Mouse (Mus musculus): ENCODE results near the gene Gnmt. TPM values are rescaled to one million over a fixed set of nuclear protein-coding genes. Genes with fewer than 3 reads are reported as not detected.

The Gnmt gene
- total RNA-seq, 4 experiments from 2014 or later, result 2.6 to 7.2 (median 3.4) TPM

DNA sequence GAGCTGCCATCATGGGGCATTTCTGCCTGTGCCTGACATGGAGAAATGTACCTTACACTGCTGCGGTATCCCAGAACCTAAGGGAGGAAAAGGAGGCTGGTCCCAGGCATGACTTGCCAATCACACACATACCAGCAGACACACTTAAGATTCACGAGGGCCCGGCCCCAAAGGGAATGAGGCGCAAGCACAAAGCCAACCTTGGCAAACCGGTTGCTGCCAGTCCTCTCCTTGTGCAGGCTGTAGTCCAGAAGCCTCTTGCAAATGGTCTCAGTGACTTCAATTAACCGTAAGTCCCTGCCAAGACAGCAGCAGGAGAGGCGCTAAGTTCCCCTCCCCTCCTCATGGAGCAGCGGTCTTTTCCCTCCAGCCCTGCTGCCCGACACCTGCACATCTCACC, 14.0 kb upstream of the Gnmt start:
- DNase-seq (ENCODE audit: low spot score), result no peak

DNA sequence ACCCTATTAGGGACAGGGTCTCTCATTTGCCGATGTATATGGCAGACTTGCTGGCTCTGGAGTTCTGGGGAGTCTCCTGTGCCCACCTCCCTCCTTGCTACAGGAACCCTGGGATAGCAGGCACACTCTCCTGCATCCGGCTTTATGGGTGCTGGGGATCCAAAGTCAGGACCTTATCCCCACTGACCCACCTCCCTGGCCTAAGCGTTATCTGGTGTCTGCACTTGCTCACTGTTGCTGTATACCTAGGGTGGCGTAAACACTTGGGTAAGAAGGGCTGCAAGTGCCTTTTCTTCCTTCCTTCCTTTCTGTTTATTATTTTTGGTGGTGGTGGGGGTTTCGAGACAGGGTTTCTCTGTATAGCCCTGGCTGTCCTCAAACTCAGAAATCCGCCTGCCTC, 12.3 kb upstream of the Gnmt start:
- DNase-seq (ENCODE audit: low spot score), result no peak

DNA sequence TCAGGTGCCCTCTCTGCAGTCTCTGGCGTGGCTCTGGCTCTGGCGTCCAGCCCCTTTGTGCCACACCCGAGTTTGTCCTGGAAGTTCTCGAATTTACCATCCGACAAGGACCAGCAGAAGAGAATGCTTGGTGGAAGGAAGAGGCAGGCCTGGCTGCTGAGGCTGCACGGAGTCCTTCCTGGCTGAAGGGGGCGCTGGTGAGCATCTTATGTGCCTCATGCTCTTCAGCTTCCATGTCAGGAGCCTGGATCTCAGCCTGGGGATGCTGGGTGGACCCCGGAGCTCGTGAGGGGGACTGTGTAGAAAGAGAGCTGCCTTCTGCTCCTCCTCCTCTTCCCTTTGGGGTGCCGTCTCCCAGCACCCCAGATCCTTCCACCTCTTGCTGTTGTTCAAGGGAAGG, 7.2 kb upstream of the Gnmt start:
- DNase-seq (ENCODE audit: low spot score), result no peak

DNA sequence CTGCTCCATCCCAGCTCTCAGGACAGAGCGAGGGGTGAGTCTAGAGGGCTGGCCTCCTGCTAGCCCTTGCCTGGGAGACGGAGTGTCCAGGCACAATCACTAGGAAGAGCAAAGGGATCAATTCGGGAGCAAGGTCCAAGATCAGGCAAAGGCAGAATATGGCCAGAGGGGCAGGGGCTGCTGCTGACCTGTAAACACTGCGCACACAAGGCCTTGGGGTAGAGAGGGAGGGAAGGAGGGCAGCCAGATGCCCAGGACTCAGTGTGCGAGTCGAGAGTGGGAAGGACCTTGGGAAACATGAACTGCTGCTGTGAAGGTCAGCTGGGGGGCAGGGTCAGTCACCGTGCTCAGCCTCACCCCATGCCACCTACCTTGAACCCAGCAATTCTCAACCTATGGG, 6.3 kb upstream of the Gnmt start:
- no peak for DNase-seq (ENCODE audit: low spot score)

DNA sequence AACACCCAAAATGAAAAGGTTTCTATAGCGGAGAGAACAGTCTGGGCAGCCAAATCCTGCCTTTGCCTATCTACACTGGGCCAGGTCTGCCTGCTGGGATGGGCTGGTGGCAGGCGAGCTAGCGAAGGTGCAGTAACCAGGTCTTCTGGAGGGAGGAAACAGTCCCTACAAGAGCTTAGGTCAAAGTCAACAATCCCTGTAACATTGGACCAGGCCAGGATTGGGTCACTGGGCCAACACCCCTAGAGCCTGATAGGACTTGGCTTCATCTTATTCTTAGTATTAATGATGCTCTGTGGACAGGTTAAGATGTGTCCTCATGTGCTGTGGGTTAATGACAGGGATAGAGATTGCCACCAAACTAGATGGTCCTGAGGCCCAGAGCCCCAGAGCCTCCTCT, 5.1 kb upstream of the Gnmt start:
- no peak for DNase-seq (ENCODE audit: low spot score)

DNA sequence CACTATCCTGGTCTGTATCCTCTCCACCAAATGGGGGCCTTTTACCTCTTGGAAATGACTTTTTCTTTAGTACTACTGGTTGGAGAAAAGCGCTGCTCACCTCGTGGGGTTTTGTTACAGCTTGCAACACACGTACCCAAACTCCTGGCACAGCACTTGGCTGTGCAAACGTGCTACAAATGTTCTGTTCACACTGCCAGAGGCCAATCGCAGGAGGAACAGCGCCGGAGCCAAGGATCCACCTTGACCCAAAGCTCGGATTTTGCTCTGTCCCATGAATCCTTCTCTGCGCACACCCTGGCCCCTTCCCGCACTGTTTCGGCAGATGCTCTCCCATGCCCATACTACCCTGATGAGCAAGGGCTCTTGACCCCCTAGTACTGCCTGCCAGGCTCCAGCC, 472 bp downstream of the Gnmt start:
- no peak for DNase-seq (ENCODE audit: low spot score)

DNA sequence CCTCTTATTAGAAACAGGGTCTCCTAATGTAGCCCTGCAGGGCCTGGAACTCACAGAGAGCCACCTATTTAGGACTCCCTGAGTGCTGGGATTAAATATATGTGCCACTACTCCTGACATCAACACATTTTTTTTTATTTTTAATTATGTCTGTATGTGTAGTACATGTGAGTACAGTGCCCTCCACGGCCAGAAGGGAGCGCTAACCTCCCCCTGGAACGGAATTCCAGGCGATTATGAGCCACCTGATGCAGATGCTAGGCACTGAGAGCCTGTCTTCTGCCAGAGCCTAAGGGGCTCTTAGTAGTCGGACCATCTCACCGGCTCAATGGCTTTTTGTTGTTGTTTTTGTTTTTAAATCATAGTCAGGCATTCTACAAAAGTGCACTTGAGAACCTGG, 947 bp downstream of the Gnmt start:
- DNase-seq (ENCODE audit: low spot score), result no peak

DNA sequence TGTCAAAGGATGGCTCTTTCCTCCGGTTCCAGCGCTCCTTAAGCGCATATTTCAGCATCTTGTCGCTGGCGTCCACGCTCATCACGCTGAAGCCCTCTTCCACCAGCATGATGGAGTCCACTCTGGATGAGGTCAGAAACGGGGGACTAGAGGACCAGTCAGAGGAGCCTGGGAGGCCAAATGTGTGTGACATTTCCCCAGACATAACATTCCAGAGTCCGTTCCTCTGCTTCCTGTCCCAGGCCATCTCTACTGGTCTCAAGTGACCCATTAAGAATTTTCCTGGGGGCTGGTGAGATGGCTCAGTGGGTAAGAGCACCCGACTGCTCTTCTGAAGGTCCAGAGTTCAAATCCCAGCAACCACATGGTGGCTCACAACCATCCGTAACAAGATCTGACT, 1.7 kb downstream of the Gnmt start:
- no peak for DNase-seq (ENCODE audit: low spot score)

DNA sequence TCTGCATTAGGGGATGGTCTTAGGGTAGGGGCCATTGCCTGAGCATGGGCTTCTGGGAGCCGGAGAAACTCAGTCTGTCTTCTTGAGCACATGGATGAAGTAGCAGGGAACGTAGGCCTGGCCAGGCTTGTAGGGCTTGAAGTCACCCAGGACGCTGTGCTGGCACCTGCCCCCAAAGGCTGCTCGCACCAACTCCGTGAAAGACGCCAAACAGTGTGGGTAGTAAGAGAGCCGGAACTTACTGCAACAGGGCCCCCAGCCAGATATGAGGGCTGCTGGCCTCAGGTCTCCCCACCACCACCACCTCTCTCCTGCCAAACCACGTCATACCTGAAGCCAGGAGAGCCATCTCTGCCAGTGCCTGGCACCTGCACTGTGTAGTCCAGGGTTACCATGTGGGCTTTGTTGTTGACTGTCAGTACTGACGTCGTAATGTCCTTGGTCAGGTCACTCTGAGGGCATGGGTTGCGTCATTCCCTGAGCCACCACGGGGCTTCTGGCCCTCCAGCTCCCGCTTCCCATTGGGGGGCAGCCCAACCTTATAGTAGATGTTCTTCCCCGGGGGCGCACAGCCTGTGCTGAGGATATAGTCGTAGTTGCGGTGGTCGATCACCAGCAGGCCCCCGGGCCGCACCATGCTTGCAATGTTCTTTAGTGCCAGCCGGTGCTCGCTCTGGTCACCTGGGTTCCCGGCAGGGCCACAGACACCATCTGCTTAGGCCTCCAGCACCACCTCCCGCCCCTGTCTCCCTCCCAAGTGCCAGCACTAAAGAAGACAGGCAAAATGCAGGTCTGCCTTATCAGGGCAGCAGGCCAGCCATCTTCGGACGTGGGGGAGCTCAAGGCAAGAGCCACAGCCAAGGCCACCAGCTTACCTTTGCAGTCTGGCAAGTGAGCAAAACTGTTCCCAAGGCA, 3.0 kb downstream of the Gnmt start:
- no peak for DNase-seq (ENCODE audit: low spot score)

DNA sequence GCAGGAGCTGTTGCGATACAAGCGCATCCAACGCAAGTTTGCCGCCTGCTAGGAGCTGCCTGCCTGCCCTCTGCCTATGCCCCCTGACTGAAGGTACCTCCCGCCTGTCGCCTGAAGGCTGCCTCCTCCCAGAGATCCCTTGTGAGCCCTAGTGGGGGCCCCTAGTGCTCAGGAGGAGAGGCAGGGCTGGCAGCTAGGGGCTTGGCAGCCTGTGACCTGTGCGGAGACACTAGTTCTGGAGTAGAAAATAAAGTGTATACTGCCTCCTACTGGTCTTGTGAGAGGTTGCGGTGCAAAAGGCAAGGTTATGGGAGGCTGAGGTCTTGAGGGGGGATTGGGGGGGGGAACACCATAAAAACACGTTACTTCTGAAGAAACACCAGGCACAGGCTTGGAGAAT, 3.7 kb downstream of the Gnmt start:
- no peak for DNase-seq (ENCODE audit: low spot score)

DNA sequence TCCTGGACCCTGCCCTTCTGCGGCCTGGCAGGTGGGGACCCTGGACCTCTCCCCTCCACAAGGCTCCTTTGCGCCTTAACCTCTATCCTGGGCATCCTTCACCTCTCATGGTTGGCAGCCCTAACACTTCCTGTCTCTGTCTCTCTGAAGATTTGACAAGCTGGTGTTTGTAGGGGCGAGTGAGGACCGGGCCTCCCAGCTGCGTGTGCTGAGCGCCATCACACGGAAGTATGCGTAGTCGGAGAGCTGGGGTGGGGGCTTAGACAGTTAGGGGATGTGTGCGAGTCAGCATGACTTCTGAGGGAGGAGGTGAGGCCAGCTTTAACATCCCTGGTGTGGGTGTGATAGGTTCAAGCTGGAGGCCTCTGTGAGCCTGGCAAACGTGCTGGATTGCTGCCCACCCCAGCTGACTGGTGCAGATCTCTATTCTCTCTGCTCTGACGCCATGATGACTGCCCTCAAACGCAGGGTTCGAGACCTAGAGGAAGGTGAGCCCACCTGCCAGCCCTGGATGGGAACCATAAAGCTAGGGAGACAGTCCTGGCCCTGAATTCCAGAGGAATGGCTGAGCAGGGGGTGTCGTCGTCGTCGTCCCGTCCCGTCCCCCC, 4.4 kb downstream of the Gnmt start:
- DNase-seq (ENCODE audit: low spot score), result no peak

DNA sequence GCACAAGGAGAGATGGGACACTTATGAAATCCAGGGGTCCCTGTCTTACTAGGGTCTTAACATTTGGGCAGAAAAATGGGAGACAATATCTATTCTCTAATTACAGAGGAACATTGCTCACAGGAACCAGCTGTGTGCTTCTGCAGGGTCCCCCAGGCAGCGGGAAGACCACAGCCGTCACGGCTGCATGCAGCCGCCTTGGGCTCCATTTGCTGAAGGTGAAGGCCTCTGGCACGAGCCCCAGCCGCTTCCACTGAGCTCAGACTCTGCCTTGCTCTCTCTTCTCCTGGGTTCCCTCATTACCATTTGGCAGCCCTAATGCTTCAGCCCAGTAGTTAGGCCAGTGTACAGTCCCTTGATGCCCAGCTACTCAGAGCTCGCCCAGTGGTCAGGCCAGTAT, 7.9 kb downstream of the Gnmt start:
- no peak for DNase-seq (ENCODE audit: low spot score)

DNA sequence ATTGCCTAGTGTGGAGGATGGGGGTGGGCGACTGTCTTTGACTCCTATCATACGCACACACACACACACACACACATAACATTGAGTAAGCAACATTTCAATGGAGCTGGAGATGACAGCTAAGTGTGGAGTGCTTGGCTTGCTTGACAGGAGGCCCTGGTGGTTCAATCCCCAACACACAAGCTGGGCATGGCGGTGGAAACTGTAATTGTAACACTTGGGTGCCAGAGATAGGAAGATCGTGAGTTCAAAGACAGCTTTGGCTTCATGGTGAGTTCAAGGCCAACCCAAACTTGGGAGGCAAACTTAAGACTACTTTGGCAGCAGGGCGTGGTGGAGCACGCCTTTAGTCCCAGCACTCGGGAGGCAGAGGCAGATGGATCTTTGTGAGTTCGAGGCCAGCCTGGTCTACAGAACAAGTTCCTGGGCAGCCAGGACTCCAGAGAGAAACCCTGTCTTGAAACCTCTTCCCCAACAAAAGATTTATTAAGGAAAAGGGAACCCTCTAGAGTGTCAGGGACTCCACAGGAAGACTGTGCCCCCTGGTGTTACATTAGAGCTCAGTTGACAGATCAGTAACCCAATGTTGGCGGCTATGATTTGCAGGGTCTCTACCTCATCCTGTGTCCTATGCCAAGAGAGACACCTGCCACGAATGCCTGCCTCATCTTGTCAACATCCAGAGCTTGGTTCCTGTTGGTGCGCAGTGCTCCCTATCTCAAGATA, 14.0 kb downstream of the Gnmt start:
- DNase-seq (ENCODE audit: low spot score), result no peak

DNA sequence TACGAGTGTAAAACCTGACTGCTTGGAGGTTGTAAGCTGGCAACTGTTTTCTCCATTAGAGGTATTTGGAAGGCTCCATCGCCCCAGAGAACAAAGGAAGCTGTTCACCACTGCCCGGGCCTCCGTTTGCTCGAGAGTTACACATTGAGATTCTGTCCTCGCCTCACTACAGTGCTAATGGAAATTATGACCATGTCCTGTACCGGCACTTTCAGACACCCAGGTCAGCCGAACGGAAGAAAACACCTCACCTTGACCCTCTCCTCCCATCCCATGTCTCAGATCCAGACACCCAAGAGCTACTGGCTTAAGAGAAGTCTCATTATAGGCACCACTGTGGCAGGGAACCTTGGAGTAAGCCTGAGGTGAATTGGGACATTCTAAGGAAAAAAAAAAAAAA, 15.1 kb downstream of the Gnmt start:
- no peak for DNase-seq (ENCODE audit: low spot score)

DNA sequence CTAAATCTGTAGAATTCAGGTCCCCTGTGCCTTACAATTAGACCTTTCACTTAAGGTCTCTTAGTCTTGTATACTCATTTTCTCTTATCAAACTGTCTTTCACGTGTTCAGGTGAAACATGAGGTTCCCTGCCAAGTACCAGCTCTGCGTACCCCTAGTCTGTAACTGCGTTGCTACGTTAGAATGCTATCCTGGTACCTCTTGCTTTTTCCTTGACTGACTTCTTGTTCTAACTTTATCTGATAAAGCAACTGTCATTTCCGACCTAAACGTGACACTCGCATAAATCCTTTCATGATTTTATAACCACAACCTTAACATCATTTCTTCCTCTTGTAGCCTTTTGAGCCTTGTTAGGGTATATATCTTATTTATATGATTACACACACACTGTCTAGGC, 16.5 kb downstream of the Gnmt start:
- DNase-seq (ENCODE audit: low spot score), result no peak

DNA sequence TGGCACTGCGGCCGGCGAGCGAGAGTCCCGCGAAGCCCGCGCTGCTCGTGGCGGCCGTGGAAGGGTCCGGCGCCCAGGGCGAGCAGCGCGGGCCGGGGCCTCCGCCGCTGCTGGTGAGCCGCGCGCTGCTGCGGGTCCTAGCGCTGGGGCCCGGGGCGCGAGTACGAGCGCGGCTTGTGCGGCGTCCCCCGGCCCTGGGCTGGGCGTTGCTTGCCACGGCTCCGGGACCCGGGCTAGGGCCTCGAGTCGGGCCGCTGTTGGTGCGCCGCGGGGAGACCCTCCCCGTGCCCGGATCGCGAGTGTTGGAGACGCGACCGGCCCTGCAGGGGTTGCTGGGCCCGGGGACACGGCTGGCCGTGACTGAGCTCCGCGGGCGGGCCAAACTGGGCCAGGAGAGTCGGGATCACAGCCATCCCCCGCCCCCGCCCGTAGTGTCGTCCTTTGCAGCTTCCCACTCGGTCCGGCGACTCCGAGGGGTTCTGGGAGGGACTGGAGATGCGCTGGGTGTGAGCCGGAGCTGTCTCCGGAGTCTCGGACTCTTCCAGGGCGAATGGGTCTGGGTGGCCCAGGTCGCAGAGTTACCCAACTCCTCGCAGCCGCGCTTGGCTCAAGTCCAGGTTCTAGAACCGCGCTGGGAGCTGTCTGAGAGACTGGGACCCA, 17.2 kb downstream of the Gnmt start:
- DNase-seq (ENCODE audit: low spot score), result no peak

DNA sequence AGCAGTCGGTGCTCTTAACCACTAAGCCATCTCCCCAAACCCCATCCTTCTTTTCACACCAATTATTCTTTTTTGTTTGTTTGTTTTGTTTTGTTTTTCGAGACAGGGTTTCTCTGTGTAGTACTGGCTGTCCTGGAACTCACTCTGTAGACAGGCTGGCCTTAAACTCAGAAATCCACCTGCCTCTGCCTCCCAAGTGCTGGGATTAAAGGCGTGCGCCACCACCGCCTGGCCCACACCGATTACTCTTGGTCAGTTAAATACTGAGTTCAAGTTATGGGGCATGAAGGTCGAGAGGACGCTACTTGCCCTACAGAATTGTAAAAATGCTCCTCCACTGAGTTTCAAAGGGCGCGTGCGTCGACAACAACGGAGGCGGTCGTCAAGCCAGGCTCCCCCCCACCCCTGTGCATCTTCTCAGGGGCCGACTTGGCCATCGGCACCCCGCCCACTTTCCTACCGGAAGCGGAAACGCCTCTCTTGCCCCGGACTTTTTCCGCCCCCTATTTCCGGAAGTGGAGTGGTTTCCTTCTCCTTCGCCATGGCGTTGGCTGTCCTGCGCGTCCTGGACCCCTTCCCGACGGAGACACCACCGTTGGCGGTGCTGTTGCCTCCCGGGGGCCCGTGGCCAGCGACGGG, 17.9 kb downstream of the Gnmt start, which contains the start of gene Pex6:
Gene Pex6, plus strand, starts transcription at position 505 of the 639 bp plus-strand sequence.
- peak; percentile 95 for DNase-seq (ENCODE audit: low spot score)

DNA sequence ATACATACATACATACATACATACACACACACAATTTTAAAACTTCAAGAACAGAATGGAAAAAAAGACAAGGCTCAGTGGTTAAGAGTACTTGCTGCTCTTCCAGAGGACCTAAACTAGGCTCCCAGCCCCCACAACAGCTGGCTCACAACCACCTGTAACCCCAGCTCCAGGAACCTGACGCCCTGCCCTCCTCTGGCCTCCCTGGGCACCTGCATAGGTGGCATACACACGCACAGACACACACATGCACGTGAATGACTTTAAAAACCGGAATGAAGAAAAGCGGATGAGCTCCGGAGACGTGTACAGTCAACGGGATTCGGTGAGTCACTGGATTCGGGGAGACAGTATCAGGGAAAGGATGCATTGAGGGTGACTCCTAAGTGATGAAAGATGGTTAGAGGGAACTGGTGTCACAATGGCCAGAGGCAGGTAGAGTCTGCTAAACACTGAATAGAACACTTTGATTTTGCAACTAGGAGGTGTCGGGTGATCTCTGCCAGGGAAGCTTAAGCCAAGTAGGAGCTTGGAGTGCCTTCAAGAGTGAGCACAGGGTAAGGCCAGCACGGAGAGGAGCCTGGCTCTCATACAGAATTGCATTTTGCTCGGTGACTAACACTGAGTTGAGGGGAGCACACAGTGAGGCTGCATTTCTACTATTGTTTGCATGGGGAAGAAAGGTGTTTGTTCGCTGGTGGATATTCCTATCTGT, 22.4 kb downstream of the Gnmt start:
- no peak for DNase-seq (ENCODE audit: low spot score)

DNA sequence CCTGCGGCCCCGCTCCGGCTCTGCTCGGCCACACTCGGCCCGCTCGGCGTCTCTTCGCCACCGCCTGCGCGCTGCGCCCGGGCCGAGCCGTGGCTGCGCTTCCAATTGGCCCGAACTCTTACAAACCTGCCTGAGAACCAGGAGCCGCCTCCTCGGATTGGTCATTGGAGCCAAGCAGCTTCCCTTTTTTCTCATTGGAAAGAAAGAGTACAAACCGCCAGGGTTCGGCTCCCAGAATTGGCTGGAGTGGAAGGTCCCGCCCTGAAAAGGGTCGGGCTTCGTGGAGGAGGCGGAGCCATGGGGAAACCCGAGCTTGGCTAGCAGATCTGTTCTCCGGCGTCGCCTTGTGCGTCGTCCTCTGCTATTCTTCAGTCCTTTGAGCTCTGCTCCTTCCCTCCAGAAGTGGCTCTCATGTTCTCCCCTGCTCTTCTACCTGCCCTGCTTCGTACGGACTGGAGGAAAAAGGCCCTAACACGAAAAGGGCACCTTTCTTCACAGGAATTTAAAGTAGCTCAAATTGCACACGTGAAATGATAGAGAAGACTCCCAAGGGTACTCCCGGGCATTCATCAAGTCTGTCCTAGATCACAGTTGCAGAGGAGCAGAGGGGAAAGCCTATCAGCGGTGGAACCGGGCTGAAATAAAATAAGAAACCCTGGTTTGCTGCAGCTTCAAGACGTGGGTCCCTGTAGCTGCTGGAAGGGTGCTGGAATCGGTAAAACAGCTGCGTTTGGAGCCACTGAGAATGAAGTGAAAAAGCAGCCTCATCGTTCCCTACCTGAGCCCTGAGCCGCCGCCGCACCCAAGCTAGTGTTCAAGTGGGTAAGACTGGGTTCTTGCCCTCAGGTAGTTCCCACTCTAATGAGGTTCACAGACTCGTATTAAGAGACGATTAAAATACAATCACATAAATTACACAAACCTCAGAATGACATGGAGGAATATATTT, 23.8 kb downstream of the Gnmt start, which contains the start of gene Ppp2r5d:
Gene Ppp2r5d, minus strand, starts transcription at position 225 of the 949 bp plus-strand sequence.
- DNase-seq (ENCODE audit: low spot score), result peak; percentile 98
